Mouse (Mus musculus) liver, postnatal 0 days (tissue): ENCODE measurements around the gene Adgrf1.

Experiments
- CTCF ChIP-seq: sonication (generic); IDR thresholded peaks from 2 replicates; pipeline ENCODE4 v1.5.1; 2016; ENCODE audit warnings: antibody characterized with exemption, low read depth
- EP300 ChIP-seq: IDR thresholded peaks from 2 replicates; pipeline ENCODE4 v1.6.1; 2016; ENCODE audit warnings: antibody characterized with exemption, low read depth, mild to moderate bottlenecking

- TF ChIP-seq CTCF (no peak), EP300 (no peak)
Measured at GRCm38 (mm10) chr17:43276220-43276619, 6.1 kb downstream of the Adgrf1 start.
